15 mouse cellular contexts compared by ENCODE assay signal in genomic region chr7:65359774-65360173, GRCm38 (mm10).
DNase-seq lines count a peak whose midpoint lies in the region; ATAC-seq and TF ChIP-seq lines count a peak whose summit lies in the region.
"Had no signal": no experiment of that assay in that cellular context is flagged by ENCODE, and none has a peak within 500 bp of the region (broad histone marks: within the 10 kb centered on the region; RNA-seq: fewer than 3 reads in every experiment).

No protein-coding gene starts in this region.

- intact Hi-C loops in left cerebral cortex, postnatal 14 days (cut with DNase I): no loop called here

- no peak for TF ChIP-seq CTCF in lung, adult 2 months (IDR thresholded peaks at IDR 0.05; ENCODE audit: insufficient read depth, low read length)
- TF ChIP-seq CTCF in lung, embryonic 14.5 days (IDR thresholded peaks at IDR 0.05; ENCODE audit: low read depth): no peak

- H3K9me3 ChIP-seq in embryonic facial prominence, embryonic 13.5 days: no peaks in the 10 kb centered on the region
- H3K9me3 ChIP-seq in embryonic facial prominence, embryonic 10.5 days: no peaks in the 10 kb centered on the region
- no peaks in the 10 kb centered on the region for H3K9me3 ChIP-seq in lung, embryonic 14.5 days (ENCODE audit: low read depth, low read length)
- H3K9me3 ChIP-seq in forebrain, embryonic 14.5 days (replicated peaks; ENCODE audit: control insufficient read depth, low read length): no peaks in the 10 kb centered on the region
- H3K9me3 ChIP-seq: limb, embryonic 15.5 days; neural tube, embryonic 13.5 days had no signal

- H3K4me1 ChIP-seq in embryonic facial prominence, embryonic 13.5 days: peaks cover 21% of the 10 kb centered on the region
- peaks cover 9% of the 10 kb centered on the region for H3K4me1 ChIP-seq in embryonic facial prominence, embryonic 10.5 days
- H3K4me1 ChIP-seq in lung, adult 2 months (ENCODE audit: control insufficient read depth, insufficient read depth, low read length): peaks cover 43% of the 10 kb centered on the region
- peaks cover 23% of the 10 kb centered on the region for H3K4me1 ChIP-seq in lung, embryonic 14.5 days (ENCODE audit: insufficient read depth)
- peaks cover 15% of the 10 kb centered on the region for H3K4me1 ChIP-seq in forebrain, embryonic 14.5 days (ENCODE audit: control insufficient read depth, insufficient read depth, low read length)

- no peak for TF ChIP-seq POLR2A in lung, adult 2 months (IDR thresholded peaks at IDR 0.05; ENCODE audit: borderline replicate concordance, extremely low read depth, low read depth, low read length)

- no peaks in the 10 kb centered on the region for H3K36me3 ChIP-seq in embryonic facial prominence, embryonic 13.5 days
- no peaks in the 10 kb centered on the region for H3K36me3 ChIP-seq in embryonic facial prominence, embryonic 10.5 days (replicated peaks)
- H3K36me3 ChIP-seq in lung, embryonic 14.5 days (ENCODE audit: insufficient read depth): no peaks in the 10 kb centered on the region
- no peaks in the 10 kb centered on the region for H3K36me3 ChIP-seq in forebrain, embryonic 14.5 days (ENCODE audit: control insufficient read depth, insufficient read depth, low read length)
- H3K36me3 ChIP-seq: limb, embryonic 15.5 days; neural tube, embryonic 13.5 days had no signal

- H3K27ac ChIP-seq in embryonic facial prominence, embryonic 13.5 days: peak overlapping the region; percentile 22; the same call in 1 of the 2 replicates
- no peak overlapping the region for H3K27ac ChIP-seq in embryonic facial prominence, embryonic 10.5 days (replicated peaks)
- peak overlapping the region; percentile 30 for H3K27ac ChIP-seq in lung, embryonic 14.5 days (ENCODE audit: low read depth)
- H3K27ac ChIP-seq in forebrain, embryonic 14.5 days (ENCODE audit: low read depth, low read length): no peak overlapping the region
- H3K27ac ChIP-seq: limb, embryonic 15.5 days; neural tube, embryonic 13.5 days had no signal

- H3K9ac ChIP-seq in embryonic facial prominence, embryonic 13.5 days: no peak overlapping the region
- H3K9ac ChIP-seq in lung, embryonic 14.5 days: no peak overlapping the region
- no peak overlapping the region for H3K9ac ChIP-seq in forebrain, embryonic 14.5 days (ENCODE audit: low read length)
- H3K9ac ChIP-seq: limb, embryonic 15.5 days; neural tube, embryonic 13.5 days had no signal

- H3K4me3 ChIP-seq in embryonic facial prominence, embryonic 13.5 days: no peak overlapping the region
- H3K4me3 ChIP-seq in embryonic facial prominence, embryonic 10.5 days: no peak overlapping the region
- no peak overlapping the region for H3K4me3 ChIP-seq in lung, adult 2 months (replicated peaks; ENCODE audit: extremely low read depth, low read depth, low read length)
- no peak overlapping the region for H3K4me3 ChIP-seq in lung, embryonic 14.5 days (ENCODE audit: low read depth, low read length)
- no peak overlapping the region for H3K4me3 ChIP-seq in forebrain, embryonic 14.5 days (ENCODE audit: low read depth, low read length)
- H3K4me3 ChIP-seq: limb, embryonic 15.5 days; megakaryocyte, embryonic 14.5 days; neural tube, embryonic 13.5 days had no signal

- ATAC-seq in embryonic facial prominence, embryonic 13.5 days (ENCODE audit: insufficient number of reproducible peaks, insufficient read depth, low FRiP score, low TSS enrichment, low read depth): no peak
- no peak for ATAC-seq in lung, embryonic 14.5 days (ENCODE audit: insufficient read depth)
- ATAC-seq in forebrain, embryonic 14.5 days: no peak

- no peak for DNase-seq in embryonic facial prominence, embryonic 10.5 days (ENCODE audit: low spot score)
- DNase-seq in lung, adult 18-20 months: peak; percentile 43 to 65
- DNase-seq in lung, adult 2 months: no peak
- DNase-seq in lung, embryonic 14.5 days: peak; percentile 40
- DNase-seq in forebrain, embryonic 14.5 days (ENCODE audit: low spot score): no peak
- no peak for DNase-seq in cerebellum, postnatal 25 days
- DNase-seq in left cerebral cortex, postnatal 14 days (ENCODE audit: low spot score in 2 of 2): no peak
- DNase-seq: cerebellum, adult 18-20 months; heart, postnatal 14 days; kidney, adult 18-20 months; right cerebral cortex, adult 18-20 months had no signal

- no peak overlapping the region for H3K4me2 ChIP-seq in embryonic facial prominence, embryonic 13.5 days
- H3K4me2 ChIP-seq in lung, embryonic 14.5 days: 0 out of 2 replicates have a peak overlapping the region, but pooled peaks have one; percentile 10
- H3K4me2 ChIP-seq in forebrain, embryonic 14.5 days (ENCODE audit: low read length): no peak overlapping the region
- H3K4me2 ChIP-seq: limb, embryonic 15.5 days; neural tube, embryonic 13.5 days had no signal

- no peaks in the 10 kb centered on the region for H3K27me3 ChIP-seq in embryonic facial prominence, embryonic 13.5 days
- H3K27me3 ChIP-seq in embryonic facial prominence, embryonic 10.5 days (replicated peaks; ENCODE audit: low read depth, poor library complexity, severe bottlenecking): no peaks in the 10 kb centered on the region
- no peaks in the 10 kb centered on the region for H3K27me3 ChIP-seq in lung, embryonic 14.5 days (ENCODE audit: insufficient read depth, low read length)
- no peaks in the 10 kb centered on the region for H3K27me3 ChIP-seq in forebrain, embryonic 14.5 days (replicated peaks; ENCODE audit: control insufficient read depth, insufficient read depth, low read length)
- H3K27me3 ChIP-seq: limb, embryonic 15.5 days; megakaryocyte, embryonic 14.5 days; neural tube, embryonic 13.5 days had no signal

- WGBS in embryonic facial prominence, embryonic 13.5 days: 72% methylated on average over 8 of the region's 8 CpGs
- 76% methylated on average over 8 of the region's 8 CpGs for WGBS in embryonic facial prominence, embryonic 10.5 days
- 31% methylated on average over 8 of the region's 8 CpGs for WGBS in lung, adult 2 months
- WGBS in lung, embryonic 14.5 days: 56% methylated on average over 8 of the region's 8 CpGs
- 80% methylated on average over 8 of the region's 8 CpGs for whole genome bisulfite sequencing in forebrain, embryonic 14.5 days

Comparison
In these comparisons a context has a peak if more than half of its experiments do, and no peak if none do; other contexts are left out.
1. H3K27ac ChIP-seq: peak in embryonic facial prominence, embryonic 13.5 days (single experiment) and lung, embryonic 14.5 days (single experiment); none in embryonic facial prominence, embryonic 10.5 days (single experiment) and forebrain, embryonic 14.5 days (single experiment).
2. DNase-seq: peak in lung, adult 18-20 months (2 of 2) and lung, embryonic 14.5 days (single experiment); none in embryonic facial prominence, embryonic 10.5 days (single experiment), lung, adult 2 months (single experiment), forebrain, embryonic 14.5 days (single experiment), cerebellum, postnatal 25 days (0 of 2) and left cerebral cortex, postnatal 14 days (0 of 2).